Mouse (Mus musculus) kidney, embryonic 16.5 days (tissue): ENCODE measurements around the gene Dmc1. TPM values are rescaled to one million over a fixed set of nuclear protein-coding genes. Genes with fewer than 3 reads are reported as not detected.
A peak's percentile ranks its signal among the peaks of the same experiment; 100 is the strongest.

ENCODE experiments used
- ATAC-seq: fragments of 200-750 bp; cut with Nextera tagmentation; 2 replicates; pipeline ENCODE4 v1.8.0; 2017; ENCODE audit warnings: moderate TSS enrichment; ENCODE audit not compliant: low FRiP score, low TSS enrichment
- H3K27ac ChIP-seq: fragments of 300-500 bp; sonication (generic); 2 replicates; pipeline ENCODE4 v1.5.1; 2014; ENCODE audit warnings: low read length
- H3K27me3 ChIP-seq: fragments of 300-500 bp; sonication (generic); 2 replicates; pipeline ENCODE4 v1.6.1; 2014; ENCODE audit warnings: low read length, control low read depth, mixed read lengths; ENCODE audit not compliant: insufficient read depth
- H3K36me3 ChIP-seq: fragments of 300-500 bp; sonication (generic); 2 replicates; pipeline ENCODE4 v1.6.1; 2014; ENCODE audit warnings: low read length, control low read depth, mixed read lengths; ENCODE audit not compliant: insufficient read depth
- H3K4me1 ChIP-seq: fragments of 300-500 bp; sonication (generic); 2 replicates; pipeline ENCODE4 v1.6.1; 2014; ENCODE audit warnings: low read length, control low read depth, mixed read lengths; ENCODE audit not compliant: insufficient read depth
- H3K4me2 ChIP-seq: fragments of 300-500 bp; sonication (generic); replicated peaks from 2 replicates; pipeline ENCODE4 v1.6.1; 2014; ENCODE audit warnings: low read depth, low read length
- H3K4me3 ChIP-seq: fragments of 300-500 bp; sonication (generic); 2 replicates; pipeline ENCODE4 v1.5.1; 2014; ENCODE audit warnings: mild to moderate bottlenecking, low read length
- H3K9ac ChIP-seq: fragments of 300-500 bp; sonication (generic); replicated peaks from 2 replicates; pipeline ENCODE4 v1.6.1; 2014; ENCODE audit warnings: low read length
- H3K9me3 ChIP-seq: fragments of 300-500 bp; sonication (generic); 2 replicates; pipeline ENCODE4 v1.6.1; 2016; ENCODE audit warnings: low read length, control low read depth
- whole genome bisulfite sequencing: fragments of 180-500 bp; shearing (Covaris S2); extraction: QIAGEN DNeasy Blood & Tissue Kit; methylation state at CpG from one replicate; pipeline ENCODE4 v1.1.7; 2014; 5-methylcytosine and 5-hydroxymethylcytosine counted together
- polyA plus RNA-seq: library from polyadenylated mRNA; unstranded; fragments of >200 nt; fragmentation: Nextera tagmentation; extraction: Ambion mirVana; gene quantifications from 2 replicates; pipeline ENCODE4 v1.2.1, GENCODE M21; 2015

Dmc1 gene
- polyA plus RNA-seq, 1 experiment from 2014 or later = 2.0 TPM

- H3K27me3 ChIP-seq = no peaks in the 10 kb centered on the region
- no peak overlapping the region for H3K4me2 ChIP-seq
- no peak overlapping the region for H3K4me3 ChIP-seq
- no peaks in the 10 kb centered on the region for H3K4me1 ChIP-seq
- WGBS = 67% methylated on average over 6 of the region's 6 CpGs
- ATAC-seq = no peak
- no peak overlapping the region for H3K9ac ChIP-seq
- H3K27ac ChIP-seq = no peak overlapping the region
- no peaks in the 10 kb centered on the region; the same call in 1 of the 2 replicates for H3K9me3 ChIP-seq
- H3K36me3 ChIP-seq = no peaks in the 10 kb centered on the region
These were observed 27.1 kb downstream of the Dmc1 start for GRCm38 (mm10) chr15:79577671-79578426.

- WGBS = 94% methylated on average over 2 of the region's 2 CpGs
- H3K36me3 ChIP-seq = no peaks in the 10 kb centered on the region
- no peak for ATAC-seq
These were observed 28.0 kb downstream of the Dmc1 start for GRCm38 (mm10) chr15:79576947-79577346.

GRCm38 (mm10) chr15:79575543-79576222 is 29.2 kb downstream of the Dmc1 start:
- Histone ChIP-seq H3K4me1 (no peaks in the 10 kb centered on the region), H3K27me3 (no peaks in the 10 kb centered on the region), H3K36me3 (no peaks in the 10 kb centered on the region), H3K4me3 (no peak overlapping the region), H3K27ac (no peak overlapping the region), H3K9ac (no peak overlapping the region), H3K9me3 (no peaks in the 10 kb centered on the region; the same call in 1 of the 2 replicates), H3K4me2 (no peak overlapping the region)
- no peak for ATAC-seq
- 49% methylated on average over 1 of the region's 1 CpGs for WGBS

More at GRCm38 (mm10) chr15:79576947-79577346, 28.0 kb downstream of the Dmc1 start:
- no peak overlapping the region for H3K27ac ChIP-seq
- H3K4me2 ChIP-seq = no peak overlapping the region
- no peaks in the 10 kb centered on the region; the same call in 1 of the 2 replicates for H3K9me3 ChIP-seq
- H3K4me3 ChIP-seq = no peak overlapping the region
- no peaks in the 10 kb centered on the region for H3K27me3 ChIP-seq
- H3K4me1 ChIP-seq = no peaks in the 10 kb centered on the region
- no peak overlapping the region for H3K9ac ChIP-seq

GRCm38 (mm10) chr15:79562417-79562816 is 42.5 kb downstream of the Dmc1 start:
- Histone ChIP-seq H3K4me2 (no peak overlapping the region), H3K9ac (no peak overlapping the region), H3K4me3 (no peak overlapping the region), H3K36me3 (no peaks in the 10 kb centered on the region), H3K27me3 (no peaks in the 10 kb centered on the region), H3K9me3 (no peaks in the 10 kb centered on the region), H3K4me1 (no peaks in the 10 kb centered on the region), H3K27ac (no peak overlapping the region)
- WGBS = 83% methylated on average over 9 of the region's 9 CpGs
- no peak for ATAC-seq

- Histone ChIP-seq H3K9me3 (no peaks in the 10 kb centered on the region), H3K4me1 (no peaks in the 10 kb centered on the region), H3K4me2 (no peak overlapping the region), H3K27ac (no peak overlapping the region), H3K9ac (no peak overlapping the region), H3K36me3 (no peaks in the 10 kb centered on the region), H3K4me3 (no peak overlapping the region), H3K27me3 (no peaks in the 10 kb centered on the region)
- WGBS = 66% methylated on average over 3 of the region's 3 CpGs
- no peak for ATAC-seq
These were observed 45.3 kb downstream of the Dmc1 start for GRCm38 (mm10) chr15:79559649-79560048.

GRCm38 (mm10) chr15:79552566-79552965 is 52.3 kb downstream of the Dmc1 start:
- Histone ChIP-seq H3K9ac (no peak overlapping the region), H3K4me1 (no peaks in the 10 kb centered on the region), H3K4me3 (no peak overlapping the region), H3K36me3 (no peaks in the 10 kb centered on the region), H3K4me2 (no peak overlapping the region), H3K27ac (no peak overlapping the region), H3K9me3 (no peaks in the 10 kb centered on the region), H3K27me3 (no peaks in the 10 kb centered on the region)
- ATAC-seq = no peak
- WGBS = 66% methylated on average over 5 of the region's 5 CpGs

GRCm38 (mm10) chr15:79548226-79548625 is 56.7 kb downstream of the Dmc1 start:
- Histone ChIP-seq H3K9me3 (no peaks in the 10 kb centered on the region), H3K4me2 (no peak overlapping the region), H3K4me3 (no peak overlapping the region), H3K4me1 (peaks cover 19% of the 10 kb centered on the region), H3K27me3 (no peaks in the 10 kb centered on the region), H3K36me3 (peaks cover 12% of the 10 kb centered on the region), H3K27ac (no peak overlapping the region), H3K9ac (no peak overlapping the region)
- no peak for ATAC-seq
- 92% methylated on average over 2 of the region's 2 CpGs for WGBS

GRCm38 (mm10) chr15:79547289-79547820 is 57.6 kb downstream of the Dmc1 start:
- Histone ChIP-seq H3K27ac (peak overlapping the region; percentile 99), H3K36me3 (peaks cover 21% of the 10 kb centered on the region), H3K4me3 (peak overlapping the region; percentile 80), H3K4me2 (peak overlapping the region; percentile 70), H3K27me3 (no peaks in the 10 kb centered on the region), H3K4me1 (peaks cover 19% of the 10 kb centered on the region), H3K9ac (peak overlapping the region; percentile 98), H3K9me3 (no peaks in the 10 kb centered on the region)
- peak; percentile 10; the same call in 1 of the 2 replicates for ATAC-seq
- 81% methylated on average over 17 of the region's 17 CpGs for WGBS

GRCm38 (mm10) chr15:79546410-79547288 is 58.3 kb downstream of the Dmc1 start, which contains the start of gene Ddx17:
Ddx17 (minus strand) TSS chr15:79546741.
- peak; percentile 98 for ATAC-seq
- H3K4me3 ChIP-seq = peak within 1 kb of the TSS; percentile 80
- no peaks in the 10 kb centered on the region for H3K9me3 ChIP-seq
- peak within 1 kb of the TSS; percentile 98 for H3K9ac ChIP-seq
- no peaks in the 10 kb centered on the region for H3K27me3 ChIP-seq
- H3K4me2 ChIP-seq = peak within 1 kb of the TSS; percentile 76
- H3K36me3 ChIP-seq = peaks cover 26% of the 10 kb centered on the region
- H3K4me1 ChIP-seq = peaks cover 19% of the 10 kb centered on the region
- peak within 1 kb of the TSS; percentile 99 for H3K27ac ChIP-seq
- 2% methylated on average over 84 of the region's 84 CpGs for WGBS
